Mouse (Mus musculus) G1E (cell line): Measurements from ENCODE around the gene Itsn1. TPM values are rescaled to one million over a fixed set of nuclear protein-coding genes. Genes with fewer than 3 reads are reported as not detected.

ENCODE experiments used
- ATAC-seq: 2 replicates; pipeline ENCODE4 v1.8.0; 2016; ENCODE audit warnings: mild to moderate bottlenecking; ENCODE audit not compliant: insufficient number of reproducible peaks, poor library complexity, low FRiP score, severe bottlenecking; ENCODE audit errors: extremely low read depth
- DNase-seq: peaks from one replicate; pipeline ENCODE4 v3.0.0; 2012; ENCODE audit warnings: low spot score
- H3K27me3 ChIP-seq: 2 replicates; pipeline ENCODE4 v1.6.1; 2012; ENCODE audit warnings: mild to moderate bottlenecking, low read length, inconsistent platforms; ENCODE audit not compliant: insufficient read depth
- H3K36me3 ChIP-seq: replicated peaks from 2 replicates; pipeline ENCODE3; 2012; ENCODE audit warnings: mild to moderate bottlenecking, inconsistent platforms
- H3K4me1 ChIP-seq: 2 replicates; pipeline ENCODE4 v1.6.1; 2012; ENCODE audit warnings: low read depth, low read length, inconsistent platforms, mixed read lengths; ENCODE audit not compliant: insufficient read depth
- H3K4me3 ChIP-seq: 2 replicates; pipeline ENCODE4 v1.5.1; 2012; ENCODE audit warnings: low read depth, mild to moderate bottlenecking, inconsistent platforms, low read length, moderate library complexity, mixed read lengths
- H3K9me3 ChIP-seq: replicated peaks from 2 replicates; pipeline ENCODE4 v1.6.1; 2012; ENCODE audit warnings: inconsistent platforms
- CTCF ChIP-seq: IDR thresholded peaks from 2 replicates; pipeline ENCODE4 v1.5.1; 2012; ENCODE audit warnings: low read depth, low read length, inconsistent platforms, mixed read lengths
- GATA1 ChIP-seq: IDR thresholded peaks from 2 replicates; pipeline ENCODE4 v1.6.1; 2012; ENCODE audit warnings: borderline replicate concordance, low read length, inconsistent platforms, mixed read lengths
- GATA2 ChIP-seq: IDR thresholded peaks from 2 replicates; pipeline ENCODE4 v1.6.1; 2012; ENCODE audit warnings: low read depth, low read length, inconsistent platforms, borderline replicate concordance
- POLR2AphosphoS5 ChIP-seq: IDR thresholded peaks from 2 replicates; pipeline ENCODE4 v1.6.1; 2012; ENCODE audit warnings: low read depth, low read length, inconsistent platforms; ENCODE audit not compliant: insufficient replicate concordance
- TAL1 ChIP-seq: conservative IDR thresholded peaks from 2 replicates; pipeline ENCODE4 v1.6.1; 2012; ENCODE audit warnings: low read depth, low read length, inconsistent platforms, mixed read lengths
- polyA plus RNA-seq: library from polyadenylated mRNA; stranded (reverse); fragments of >175 nt; gene quantifications from 2 replicates; pipeline ENCODE4 v1.2.3, GENCODE M21; 2012
- total RNA-seq, 2 experiments: library from RNA; stranded (forward) in 1 of 2; stranded (reverse) in 1 of 2; fragments of 200-1000 nt in 1 of 2; fragments of >200 nt in 1 of 2; fragmentation: Nextera tagmentation in 1 of 2; gene quantifications; 2 replicates each; pipeline ENCODE4 v1.2.3; 2014 to 2017

Itsn1 gene
- total and polyA plus RNA-seq, 3 experiments, result 19.9 to 64.8 (median 32.6) TPM

- Histone ChIP-seq H3K4me3 (no peak overlapping the region), H3K4me1 (no peaks in the 10 kb centered on the region), H3K9me3 (no peaks in the 10 kb centered on the region), H3K27me3 (peaks cover 43% of the 10 kb centered on the region), H3K36me3 (no peaks in the 10 kb centered on the region)
- no peak for ATAC-seq
- TF ChIP-seq CTCF, result no peak
- no peak for TF ChIP-seq TAL1
- TF ChIP-seq GATA1, result no peak
- no peak for TF ChIP-seq POLR2AphosphoS5
- TF ChIP-seq GATA2, result no peak
- DNase-seq, result no peak
Measured at GRCm38 (mm10) chr16:91969516-91970031, 240.5 kb downstream of the Itsn1 start.

Other genes starting within 250 kb of the Itsn1 start
- 73.0 and 103 TPM in 2 replicates for gene Ifnar1, start 244.0 kb upstream of the Itsn1 start, total RNA-seq (2014; fragmentation: Nextera tagmentation)
- 65.5 and 72.3 TPM in 2 replicates for gene Ifnar1, start 244.0 kb upstream of the Itsn1 start, total RNA-seq (2017)
- gene Ifnar1, start 244.0 kb upstream of the Itsn1 start, polyA plus RNA-seq, result 15.1 and 16.2 TPM in 2 replicates
- 30.8 and 38.9 TPM in 2 replicates for gene Ifngr2, start 182.2 kb upstream of the Itsn1 start, total RNA-seq (2014; fragmentation: Nextera tagmentation)
- 17.3 and 20.8 TPM in 2 replicates for gene Ifngr2, start 182.2 kb upstream of the Itsn1 start, total RNA-seq (2017)
- 20.0 and 25.3 TPM in 2 replicates for gene Ifngr2, start 182.2 kb upstream of the Itsn1 start, polyA plus RNA-seq
- gene Tmem50b, start 131.5 kb upstream of the Itsn1 start, total RNA-seq (2014; fragmentation: Nextera tagmentation), result 18.8 and 25.1 TPM in 2 replicates
- gene Tmem50b, start 131.5 kb upstream of the Itsn1 start, total RNA-seq (2017), result 17.9 and 19.7 TPM in 2 replicates
- gene Tmem50b, start 131.5 kb upstream of the Itsn1 start, polyA plus RNA-seq, result 1.4 and 1.8 TPM in 2 replicates
- 7.4 and 8.0 TPM in 2 replicates for gene Dnajc28, start 110.3 kb upstream of the Itsn1 start, total RNA-seq (2014; fragmentation: Nextera tagmentation)
- gene Dnajc28, start 110.3 kb upstream of the Itsn1 start, total RNA-seq (2017), result 4.6 and 5.1 TPM in 2 replicates
- gene Dnajc28, start 110.3 kb upstream of the Itsn1 start, polyA plus RNA-seq, result 0.40 and 0.76 TPM in 2 replicates
- gene Gart, start 82.3 kb upstream of the Itsn1 start, total RNA-seq (2014; fragmentation: Nextera tagmentation), result 193 and 200 TPM in 2 replicates
- gene Gart, start 82.3 kb upstream of the Itsn1 start, total RNA-seq (2017), result 275 and 327 TPM in 2 replicates
- 631 and 715 TPM in 2 replicates for gene Gart, start 82.3 kb upstream of the Itsn1 start, polyA plus RNA-seq
- gene Son, start 81.8 kb upstream of the Itsn1 start, total RNA-seq (2014; fragmentation: Nextera tagmentation), result 573 and 598 TPM in 2 replicates
- 239 and 264 TPM in 2 replicates for gene Son, start 81.8 kb upstream of the Itsn1 start, total RNA-seq (2017)
- gene Son, start 81.8 kb upstream of the Itsn1 start, polyA plus RNA-seq, result 42.3 and 43.9 TPM in 2 replicates
- 42.7 and 80.4 TPM in 2 replicates for gene Donson, start 40.5 kb upstream of the Itsn1 start, total RNA-seq (2014; fragmentation: Nextera tagmentation)
- gene Donson, start 40.5 kb upstream of the Itsn1 start, total RNA-seq (2017), result 37.6 and 38.1 TPM in 2 replicates
- 18.9 and 20.3 TPM in 2 replicates for gene Donson, start 40.5 kb upstream of the Itsn1 start, polyA plus RNA-seq
- gene Cryzl1, start 306 bp upstream of the Itsn1 start, total RNA-seq (2014; fragmentation: Nextera tagmentation), result 148 and 165 TPM in 2 replicates
- gene Cryzl1, start 306 bp upstream of the Itsn1 start, total RNA-seq (2017), result 171 and 188 TPM in 2 replicates
- 3.5 and 5.1 TPM in 2 replicates for gene Cryzl1, start 306 bp upstream of the Itsn1 start, polyA plus RNA-seq